Mouse (Mus musculus): ENCODE data around the gene Tbkbp1. TPM values are rescaled to one million over a fixed set of nuclear protein-coding genes. Genes with fewer than 3 reads are reported as not detected.

Gene Tbkbp1
- 1.2 and 2.4 TPM in 2 replicates for polyA plus RNA-seq (2021; fragmentation: Nextera tagmentation)
- long read RNA-seq, experiment 1, partial matches to known transcripts: 4 of 7 reads
- long read RNA-seq, experiment 1, other reads (novel, unspliced or antisense): 3 of 7 reads
- long read RNA-seq, experiment 2, partial matches to known transcripts: 2 of 5 reads
- long read RNA-seq, experiment 2, other reads (novel, unspliced or antisense): 3 of 5 reads

DNA sequence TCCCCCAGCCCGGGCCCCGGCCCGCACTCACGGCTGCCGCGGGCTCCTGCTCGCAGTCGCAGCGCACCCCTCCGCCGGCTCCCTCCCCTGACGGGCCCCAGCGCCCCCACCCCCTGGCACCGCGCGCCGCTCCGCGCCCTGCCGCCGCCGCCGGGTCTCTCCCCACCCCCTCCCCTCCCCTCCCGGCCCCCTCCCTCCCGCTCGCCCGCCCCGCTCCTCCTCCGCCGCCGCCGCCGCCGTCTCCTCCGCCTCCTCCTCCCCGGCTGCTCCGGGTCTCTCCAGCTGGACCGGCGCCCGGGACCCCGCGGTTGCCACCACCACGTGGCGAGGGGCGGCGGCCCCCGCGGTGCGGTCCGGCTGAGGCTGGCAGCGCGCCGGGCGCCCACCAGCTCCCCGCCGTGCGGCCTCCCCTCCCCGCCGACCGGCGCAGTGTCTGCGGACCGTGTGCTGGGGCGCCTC, at the start of gene Tbkbp1:
Tbkbp1 (minus strand) TSS at position 153 of the 459 bp plus-strand sequence.

DNA sequence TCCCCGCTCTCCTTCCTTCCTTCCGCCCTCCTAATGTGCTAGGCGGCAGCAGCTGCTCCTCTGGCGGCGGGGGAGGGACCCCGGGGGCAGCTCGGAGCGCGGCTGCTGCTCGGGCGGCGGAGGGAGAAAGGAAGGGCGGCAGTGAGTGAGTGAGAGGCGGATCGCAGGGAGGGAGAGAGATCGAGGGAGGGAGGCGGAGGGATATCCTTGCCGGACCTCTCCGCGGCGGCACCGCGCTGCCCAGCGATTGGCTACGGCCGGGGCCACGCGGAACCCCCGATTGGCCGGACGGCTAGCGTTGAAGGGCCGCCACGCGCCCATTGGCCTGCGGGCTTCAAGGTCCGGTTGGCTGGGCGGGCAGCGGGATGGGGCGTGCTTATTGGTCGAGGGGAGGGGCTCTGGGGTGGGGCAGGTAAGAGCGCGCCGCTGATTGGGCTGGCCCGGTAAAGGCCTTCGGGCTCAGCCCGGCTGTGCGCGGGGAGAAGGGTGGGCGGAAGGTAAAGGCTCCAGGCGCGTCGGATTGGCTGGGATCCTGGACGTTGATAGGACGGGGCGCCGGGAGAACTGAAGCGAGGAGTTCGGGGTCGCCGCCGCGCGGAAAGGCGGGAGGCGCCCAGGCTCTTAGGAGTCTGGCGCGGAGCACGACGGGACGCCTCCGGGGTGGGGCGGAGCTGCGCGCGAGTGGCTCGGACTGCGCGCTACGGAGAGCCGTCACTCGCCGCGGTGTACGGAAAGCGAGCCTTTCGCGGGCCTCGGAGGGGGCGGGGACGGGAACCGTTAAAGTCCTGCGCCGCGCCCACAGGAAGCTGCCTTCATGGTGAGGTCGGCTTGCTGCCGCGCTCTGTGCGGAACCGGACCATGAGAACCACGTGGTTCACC, 36.7 kb upstream of the Tbkbp1 start, which contains the start of gene Kpnb1:
Kpnb1 (minus strand) TSS at position 118 of the 879 bp plus-strand sequence.

DNA sequence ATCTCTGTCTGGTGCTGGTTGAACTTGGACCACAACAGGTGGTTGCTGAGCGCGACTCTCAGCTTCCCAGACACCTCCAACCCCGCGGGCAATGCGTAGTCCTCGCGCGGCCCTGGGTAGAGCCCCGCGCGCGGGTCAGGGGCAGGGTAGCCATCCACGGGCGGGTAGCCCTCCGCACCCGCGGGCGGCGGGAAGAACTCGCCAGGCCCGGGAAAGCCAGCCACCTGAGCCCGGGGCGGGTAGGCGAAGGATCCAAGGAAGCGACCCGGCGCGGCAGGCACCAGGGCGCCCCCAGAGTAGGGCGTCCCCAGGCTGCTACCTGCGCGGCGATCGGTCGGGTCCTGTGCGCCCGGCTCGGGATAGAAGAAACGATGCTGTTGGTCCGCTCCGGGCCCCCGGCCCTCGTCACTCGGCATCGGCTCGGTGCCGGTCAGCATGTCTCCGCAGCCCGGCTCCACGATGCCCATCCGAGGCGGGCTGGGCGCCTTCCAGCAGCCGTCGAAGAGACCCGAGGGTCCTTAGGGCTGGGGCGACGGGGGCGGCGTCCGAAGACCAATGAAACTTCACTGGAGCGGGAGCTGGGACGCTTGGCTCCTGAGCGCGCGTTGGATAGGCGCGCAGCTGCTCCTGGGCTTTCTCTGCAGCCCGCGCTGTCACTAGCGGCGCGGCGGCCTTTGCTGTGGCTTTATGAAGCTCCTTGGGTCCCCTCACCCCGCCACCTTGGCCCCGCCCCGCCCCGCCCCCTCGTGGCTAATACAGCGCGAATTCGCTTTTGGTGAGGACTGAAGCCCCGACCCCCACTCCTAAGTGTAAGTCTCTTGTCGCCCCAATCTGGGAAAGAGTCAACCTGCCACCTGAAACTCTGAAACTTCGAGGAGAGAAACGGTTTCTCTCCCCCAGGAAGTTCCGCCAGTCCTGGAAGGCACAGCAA, 36.4 kb downstream of the Tbkbp1 start, which contains the start of gene Tbx21:
Tbx21 (minus strand) TSS at position 661 of the 931 bp plus-strand sequence.

Other genes starting within 250 kb of the Tbkbp1 start
- gene Cdk5rap3, start 235.0 kb downstream of the Tbkbp1 start, polyA plus RNA-seq (2021; fragmentation: Nextera tagmentation): 35.2 and 39.4 TPM in 2 replicates
- gene Prr15l, start 223.4 kb downstream of the Tbkbp1 start, polyA plus RNA-seq (2021; fragmentation: Nextera tagmentation): 0.16 TPM in 1 of 2 replicates, not detected in the other
- 31.9 and 40.4 TPM in 2 replicates for gene Pnpo, start 207.5 kb downstream of the Tbkbp1 start, polyA plus RNA-seq (2021; fragmentation: Nextera tagmentation)
- gene Sp2, start 168.5 kb downstream of the Tbkbp1 start, polyA plus RNA-seq (2021; fragmentation: Nextera tagmentation): 3.6 and 7.2 TPM in 2 replicates
- gene Sp6, start 138.1 kb downstream of the Tbkbp1 start, polyA plus RNA-seq (2021; fragmentation: Nextera tagmentation): 0.09 and 0.13 TPM in 2 replicates
- gene Scrn2, start 121.6 kb downstream of the Tbkbp1 start, polyA plus RNA-seq (2021; fragmentation: Nextera tagmentation): 6.3 and 7.4 TPM in 2 replicates
- 0.78 and 0.80 TPM in 2 replicates for gene Lrrc46, start 110.1 kb downstream of the Tbkbp1 start, polyA plus RNA-seq (2021; fragmentation: Nextera tagmentation)
- 63.3 and 69.1 TPM in 2 replicates for gene Mrpl10, start 109.9 kb downstream of the Tbkbp1 start, polyA plus RNA-seq (2021; fragmentation: Nextera tagmentation)
- 4.2 and 4.7 TPM in 2 replicates for gene Osbpl7, start 100.9 kb downstream of the Tbkbp1 start, polyA plus RNA-seq (2021; fragmentation: Nextera tagmentation)
- 0.14 TPM in 1 of 2 replicates, not detected in the other for gene Tbx21, start 36.2 kb downstream of the Tbkbp1 start, polyA plus RNA-seq (2021; fragmentation: Nextera tagmentation)
- gene Kpnb1, start 36.4 kb upstream of the Tbkbp1 start, polyA plus RNA-seq (2021; fragmentation: Nextera tagmentation): 9.4 and 10.9 TPM in 2 replicates
- 51.0 and 70.0 TPM in 2 replicates for gene Npepps, start 129.1 kb upstream of the Tbkbp1 start, polyA plus RNA-seq (2021; fragmentation: Nextera tagmentation)
- 41.0 and 50.5 TPM in 2 replicates for gene Mrpl45, start 164.2 kb upstream of the Tbkbp1 start, polyA plus RNA-seq (2021; fragmentation: Nextera tagmentation)
- gene Gpr179, start 200.6 kb upstream of the Tbkbp1 start, polyA plus RNA-seq (2021; fragmentation: Nextera tagmentation): 0.03 and 0.11 TPM in 2 replicates
- gene Socs7, start 211.1 kb upstream of the Tbkbp1 start, polyA plus RNA-seq (2021; fragmentation: Nextera tagmentation): 5.8 and 6.8 TPM in 2 replicates